In genomic region chr10:107930471-107931021, GRCm38 (mm10) we compare ENCODE assay signal across 8 mouse cellular contexts. TPM values are rescaled to one million over a fixed set of nuclear protein-coding genes. Genes with fewer than 3 reads are reported as not detected.
DNase-seq lines count a peak whose midpoint lies in the region; ATAC-seq lines count a peak whose summit lies in the region.
"Had no signal": no experiment of that assay in that cellular context is flagged by ENCODE, and none has a peak within 500 bp of the region (broad histone marks: within the 10 kb centered on the region; RNA-seq: fewer than 3 reads in every experiment).

No protein-coding gene starts in this region.

- ATAC-seq in granulocyte monocyte progenitor cell, adult 5-6 weeks (replicated peaks; ENCODE audit: poor library complexity, severe bottlenecking) = 0 out of 2 replicates have a peak, but pooled peaks have one; percentile 3

- DNase-seq in adrenal gland, postnatal 36 days = peak; percentile 22 to 35
- peak; percentile 27 to 29 for DNase-seq in kidney, adult 8-10 months
- DNase-seq in lung, postnatal 14 days = peak; percentile 47
- DNase-seq in right cerebral cortex, postnatal 14 days = no peak
- DNase-seq in left cerebral cortex, adult 11 months (ENCODE audit: low spot score) = no peak
- no peak for DNase-seq in Muller cell, postnatal 12 days (ENCODE audit: inconsistent ontology term)

RNA-seq across cellular contexts. Expression of gene Otogl, which starts 18.6 kb away (rescaled TPM):
- under 1 TPM; 0.23 to 0.30 TPM for total RNA-seq in adrenal gland, postnatal 36 days (2021)
- 3.1 and 4.0 TPM in 2 replicates for total RNA-seq in granulocyte monocyte progenitor cell, adult 5-6 weeks (2014; fragmentation: Nextera tagmentation)
- 2.4 and 2.8 TPM in 2 replicates for total RNA-seq in granulocyte monocyte progenitor cell, adult 5-6 weeks (2017)
- total RNA-seq: hematopoietic stem cell, adult 5-6 weeks had no signal

Comparison
In these comparisons a context has a peak if more than half of its experiments do, and no peak if none do; other contexts are left out.
1. DNase-seq: peak in adrenal gland, postnatal 36 days (2 of 2), kidney, adult 8-10 months (2 of 2) and lung, postnatal 14 days (single experiment); none in right cerebral cortex, postnatal 14 days (single experiment), left cerebral cortex, adult 11 months (single experiment) and Muller cell, postnatal 12 days (single experiment).